Mouse (Mus musculus) cerebellum, postnatal 4 days (tissue): ENCODE results near the gene Trappc10.
A peak's percentile ranks its signal among the peaks of the same experiment; 100 is the strongest.

Source experiments
- DNase-seq, 2 experiments: peaks; one replicate each; pipeline ENCODE4 v3.0.0; 2022; ENCODE audit warnings: low spot score in 2 of 2, mixed read lengths in 1 of 2

Gene Trappc10

DNA sequence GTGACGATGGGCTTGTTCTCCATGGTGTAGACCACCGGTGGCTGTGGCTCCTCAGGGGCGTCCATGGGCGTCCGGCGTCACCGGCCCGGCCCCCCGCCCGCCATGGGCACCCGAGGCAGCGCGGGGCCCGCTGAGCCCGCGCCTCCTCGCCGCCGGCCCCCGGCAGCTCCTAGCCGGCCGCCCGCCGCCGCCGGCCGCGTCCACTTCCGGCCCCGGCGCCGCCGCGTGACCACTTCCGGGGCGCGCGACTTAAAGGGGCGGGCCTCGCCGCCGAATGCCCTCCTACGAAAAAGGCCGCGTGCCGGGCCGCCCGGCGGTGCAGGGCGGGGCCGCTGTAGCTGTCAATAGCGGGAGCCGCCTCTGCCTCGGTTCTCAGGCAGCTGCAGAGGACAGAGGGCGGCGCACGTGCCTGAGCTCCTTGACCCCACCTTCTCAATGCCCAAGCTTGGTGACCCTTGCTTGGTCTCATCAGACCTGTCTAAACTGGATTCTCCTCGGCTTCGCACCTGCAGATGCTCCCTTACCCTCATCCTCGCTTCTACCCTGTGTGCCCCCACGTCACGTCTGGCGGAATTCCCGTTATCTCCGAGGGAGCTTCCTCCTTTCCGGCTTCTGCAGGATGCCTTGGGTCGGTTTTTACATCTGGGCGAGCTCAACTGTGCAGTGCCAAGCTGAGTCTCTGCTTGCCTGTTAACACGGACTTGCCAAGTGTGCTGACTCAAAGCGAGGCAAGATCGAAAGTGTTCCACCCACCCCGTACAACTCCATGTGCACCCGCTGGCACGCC lies at the start of gene Trappc10:
TSS of gene Trappc10 (minus strand) at position 204 of the 787 bp plus-strand sequence.
- DNase-seq = peak; percentile 71 to 82

- DNase-seq = no peak
Measured at GRCm38 (mm10) chr10:78293576-78293975, 49.1 kb upstream of the Trappc10 start.

DNA sequence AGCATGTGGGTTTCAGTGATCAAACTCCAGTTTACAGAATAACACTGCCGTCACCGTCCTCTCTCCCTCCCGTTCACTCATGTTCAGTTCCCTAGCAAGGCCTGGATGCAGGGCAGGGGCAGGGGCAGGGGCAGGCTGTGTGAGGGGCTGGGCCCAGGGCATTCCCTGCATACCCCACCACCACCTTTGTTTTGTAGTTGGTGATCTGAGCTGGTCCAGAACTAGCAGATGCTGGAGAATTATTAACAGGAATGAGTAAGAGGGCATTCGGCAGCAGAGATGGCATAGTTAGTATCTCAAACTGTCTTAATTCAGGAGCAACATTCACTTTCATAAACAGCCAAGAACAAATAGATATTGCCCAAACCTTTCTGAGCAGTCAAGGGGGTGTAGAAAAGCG lies 47.9 kb upstream of the Trappc10 start:
- DNase-seq = no peak

DNA sequence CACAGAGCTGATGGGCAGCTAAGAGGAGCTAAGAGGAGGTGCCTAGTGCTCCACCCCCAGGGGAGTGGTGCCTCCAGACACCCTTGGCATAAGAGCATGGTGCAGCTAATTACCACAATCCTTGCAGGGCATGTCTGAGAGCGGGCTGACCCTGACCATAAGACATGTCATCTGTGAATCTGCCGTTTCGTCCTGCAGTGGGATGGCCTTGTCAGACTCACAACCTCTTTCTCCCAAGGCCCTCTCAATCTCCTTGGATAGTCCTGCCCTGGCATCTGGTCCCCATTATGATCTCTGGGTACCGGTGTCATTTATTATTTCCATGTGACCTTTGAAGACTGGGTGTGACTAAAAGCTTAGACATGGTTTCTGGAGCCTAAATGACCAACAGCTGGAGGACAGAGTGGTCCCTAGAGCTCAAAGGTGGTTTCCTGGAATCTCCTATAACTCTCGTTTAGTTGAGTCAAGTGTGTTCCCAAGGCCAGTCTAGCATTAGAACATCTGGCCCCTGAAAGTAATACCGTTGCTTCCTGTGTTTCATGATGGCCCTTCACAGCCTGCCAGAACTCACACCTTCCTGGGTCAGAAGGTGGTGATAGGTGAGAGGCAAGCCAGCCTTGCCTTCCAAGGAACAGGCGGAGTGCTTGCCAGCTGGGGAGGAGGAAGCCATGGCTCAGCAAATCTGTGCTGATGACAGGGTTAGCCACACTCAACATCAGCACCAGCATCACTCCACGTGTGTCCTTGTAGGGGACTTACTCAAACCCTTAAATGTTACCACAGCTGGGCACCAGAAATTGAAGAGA lies 46.5 kb upstream of the Trappc10 start:
- DNase-seq = no peak

DNA sequence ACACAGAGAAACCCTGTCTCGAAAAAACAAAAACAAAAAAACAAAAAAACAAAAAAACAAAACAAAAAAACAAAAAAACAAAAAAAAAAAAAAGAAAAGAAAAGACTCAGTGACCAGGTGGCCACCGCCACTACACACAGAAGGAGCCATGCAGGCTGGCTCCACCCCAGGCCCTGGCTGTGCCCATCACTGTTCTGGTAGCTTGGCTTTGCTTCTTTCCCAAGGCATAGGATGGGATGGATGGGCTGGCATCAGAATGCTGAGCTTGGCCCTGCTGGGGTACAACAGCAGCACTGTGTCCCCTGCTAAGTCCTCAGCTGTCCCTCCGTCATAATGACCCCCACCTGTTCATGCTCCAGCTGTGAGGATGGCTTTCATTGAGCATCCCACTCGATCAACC lies 44.5 kb upstream of the Trappc10 start:
- DNase-seq = no peak

DNA sequence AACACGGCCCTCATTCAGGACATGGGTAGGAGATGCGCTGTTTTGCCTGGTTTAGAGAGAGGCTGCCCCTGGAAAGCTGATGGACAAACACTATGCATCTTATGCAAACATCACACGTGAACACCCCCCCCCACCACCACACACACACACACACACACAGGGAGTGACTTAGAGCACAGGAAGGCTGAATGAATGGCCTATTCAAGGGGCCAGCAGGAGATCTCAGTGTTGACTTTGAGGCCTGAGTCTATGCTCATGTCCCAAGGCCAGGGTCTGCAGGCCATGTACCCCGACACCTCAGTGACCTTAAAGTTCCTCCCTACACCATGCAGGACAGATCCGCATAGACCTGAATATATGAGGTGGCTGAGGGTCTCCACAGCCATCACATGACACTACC lies 43.7 kb upstream of the Trappc10 start:
- DNase-seq = no peak

GRCm38 (mm10) chr10:78287465-78288132 lies 43.2 kb upstream of the Trappc10 start:
- no peak for DNase-seq

DNA sequence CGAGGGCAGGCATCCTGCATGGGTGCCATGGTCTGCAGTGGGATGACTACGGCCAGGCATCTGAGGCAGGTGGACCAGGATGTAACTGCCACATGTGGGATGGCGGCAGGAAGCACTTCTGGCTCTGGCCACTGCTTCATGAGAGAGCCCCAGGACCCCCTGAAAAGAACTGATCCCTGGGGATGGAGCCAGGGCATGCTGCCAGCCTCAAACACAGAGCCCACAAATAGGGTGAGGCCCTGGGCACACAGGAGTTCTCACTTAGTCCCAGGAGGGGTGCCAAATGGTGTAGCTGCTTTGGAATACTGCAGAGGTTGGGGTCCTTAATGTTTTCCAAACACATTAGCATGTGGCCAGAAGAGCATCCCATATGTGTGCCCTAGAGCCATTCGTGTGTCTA lies 41.5 kb upstream of the Trappc10 start:
- no peak for DNase-seq

DNA sequence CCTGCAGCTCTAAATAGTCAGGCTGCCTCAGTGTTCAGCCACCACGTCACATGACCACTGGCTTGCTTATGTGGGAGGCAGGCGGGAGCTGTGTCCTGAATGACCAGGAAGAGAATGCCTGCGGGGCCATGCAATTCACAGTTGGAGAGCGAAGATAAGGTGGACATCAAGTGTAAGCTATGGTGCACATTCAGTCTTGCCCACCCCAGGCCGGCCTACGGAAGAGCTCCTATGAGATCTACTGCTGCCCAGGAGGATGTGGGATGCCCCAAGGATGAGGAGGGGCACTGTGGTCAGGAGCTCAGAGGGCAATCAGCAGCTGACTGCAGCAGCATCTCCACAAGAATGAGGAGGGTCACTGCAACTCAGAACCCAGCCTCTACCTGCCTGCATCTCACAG lies 41.0 kb upstream of the Trappc10 start:
- DNase-seq = no peak

DNA sequence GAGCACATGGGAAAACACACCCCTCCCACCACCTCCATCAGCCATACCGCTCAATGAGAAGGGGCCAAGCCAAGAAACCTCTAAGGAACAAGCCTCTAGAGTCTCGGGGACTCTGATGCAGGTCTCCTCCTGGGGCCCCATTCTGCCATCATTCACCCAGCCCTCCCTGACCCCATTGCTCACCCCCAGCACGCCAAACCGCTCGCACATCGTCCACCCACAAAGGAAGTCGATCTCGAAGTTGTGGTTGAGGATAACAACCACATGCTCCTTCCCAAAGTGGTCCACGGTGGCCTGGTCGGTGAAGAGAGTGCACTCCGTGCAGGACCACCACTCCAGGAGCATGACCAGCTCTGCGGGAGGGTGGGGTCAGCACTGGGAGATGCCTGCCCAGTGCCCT lies 40.4 kb upstream of the Trappc10 start:
- DNase-seq = no peak

- DNase-seq = no peak
Measured at GRCm38 (mm10) chr10:78282411-78282810, 38.0 kb upstream of the Trappc10 start.

GRCm38 (mm10) chr10:78280486-78280885 lies 36.0 kb upstream of the Trappc10 start:
- DNase-seq = no peak

- peak in 1 of 2 experiments; percentile 57 for DNase-seq
Measured at GRCm38 (mm10) chr10:78279210-78279609, 34.8 kb upstream of the Trappc10 start.

- DNase-seq = no peak
Measured at GRCm38 (mm10) chr10:78277835-78278234, 33.4 kb upstream of the Trappc10 start.

DNA sequence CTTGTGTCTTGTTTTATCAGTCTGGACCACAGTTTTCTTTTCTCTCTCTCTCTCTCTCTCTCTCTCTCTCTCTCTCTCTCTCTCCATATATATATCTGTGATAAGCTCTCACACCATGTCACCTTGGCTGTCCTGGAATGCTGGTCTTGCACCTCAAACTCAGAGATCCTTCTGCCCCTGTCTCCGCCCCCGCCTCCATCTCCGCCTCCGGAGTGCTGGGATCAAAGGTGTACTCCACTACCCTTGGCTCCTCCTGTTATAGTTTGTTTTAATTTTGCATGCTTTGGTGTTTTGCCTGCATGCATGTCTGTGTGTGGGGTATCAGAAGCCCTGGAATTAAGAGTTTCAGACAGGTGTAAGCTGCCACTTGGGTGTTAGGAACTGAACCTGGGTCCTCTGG lies 31.8 kb upstream of the Trappc10 start:
- DNase-seq = no peak

GRCm38 (mm10) chr10:78272932-78273331 lies 28.5 kb upstream of the Trappc10 start:
- DNase-seq = no peak

GRCm38 (mm10) chr10:78265881-78266280 lies 21.4 kb upstream of the Trappc10 start:
- DNase-seq = no peak

DNA sequence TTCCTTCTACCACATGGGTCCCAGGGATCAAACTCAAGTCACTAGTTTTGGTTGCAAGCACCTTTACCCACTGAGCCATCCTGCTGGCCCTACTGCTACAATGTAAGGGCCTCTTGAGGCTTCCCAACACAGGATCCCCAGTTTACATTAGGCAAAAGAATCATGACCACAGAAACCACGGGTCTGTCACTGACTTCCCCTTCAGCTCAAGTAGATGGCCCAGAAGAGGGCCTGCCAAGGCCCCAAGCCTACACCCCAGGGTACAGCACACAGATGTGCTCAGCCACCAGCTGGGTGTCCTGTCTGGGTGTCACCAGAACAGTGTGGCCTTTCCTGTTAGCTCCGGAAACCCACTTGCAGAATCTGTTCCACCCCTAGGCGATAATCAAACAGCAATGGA lies 20.3 kb upstream of the Trappc10 start:
- no peak for DNase-seq

- no peak for DNase-seq
Measured at GRCm38 (mm10) chr10:78260916-78261650, 16.6 kb upstream of the Trappc10 start.

GRCm38 (mm10) chr10:78260322-78260721 lies 15.9 kb upstream of the Trappc10 start:
- DNase-seq = no peak

DNA sequence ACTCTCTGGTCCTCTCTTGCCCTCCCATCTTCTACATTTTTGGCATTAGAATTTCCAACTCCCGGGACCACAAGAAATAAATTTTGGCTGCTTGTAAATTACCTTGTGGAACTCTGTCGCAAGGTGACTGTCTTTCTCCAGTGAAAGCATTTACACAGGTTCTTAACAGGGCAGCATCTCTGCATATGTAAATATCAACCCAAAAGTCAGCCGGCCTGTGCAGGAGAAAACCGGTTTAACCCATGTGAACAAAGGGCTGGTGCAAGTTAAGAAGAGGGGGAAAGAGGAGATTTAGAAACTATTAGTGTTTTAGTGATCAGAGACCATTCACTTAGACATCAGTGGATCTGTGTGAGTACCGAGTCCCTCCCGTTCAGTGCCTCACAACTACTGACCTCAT lies 15.3 kb upstream of the Trappc10 start:
- DNase-seq = no peak

GRCm38 (mm10) chr10:78259230-78259629 lies 14.8 kb upstream of the Trappc10 start:
- no peak for DNase-seq
